Mouse (Mus musculus): ENCODE results near the gene Gas2l1. TPM values are rescaled to one million over a fixed set of nuclear protein-coding genes. Genes with fewer than 3 reads are reported as not detected.
A peak's percentile ranks its signal among the peaks of the same experiment; 100 is the strongest.

Gas2l1 gene
- polyA plus RNA-seq, 1 experiment from 2014 or later = 14.9 TPM

DNA sequence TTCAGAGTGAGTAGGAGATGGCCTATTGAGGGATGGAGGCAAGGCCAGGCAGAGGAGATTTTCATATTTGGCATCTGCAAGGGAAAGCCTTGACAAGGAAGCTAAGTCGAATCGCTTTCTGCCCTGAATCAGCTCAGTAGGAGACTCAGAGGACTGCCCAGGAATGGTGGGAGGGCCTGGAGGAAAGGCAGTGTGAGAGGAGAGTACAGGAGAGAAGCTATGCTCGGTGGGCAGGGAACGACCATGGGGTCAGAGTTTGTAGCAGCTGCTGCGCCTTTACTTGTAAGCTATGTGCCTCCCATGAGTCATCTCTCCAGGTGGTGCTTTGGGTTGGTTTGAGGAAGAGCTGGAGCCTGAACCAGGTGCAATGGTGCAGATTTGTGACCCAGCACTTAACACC lies 35.7 kb upstream of the Gas2l1 start:
- H3K27me3 ChIP-seq (ENCODE audit: insufficient read depth, low read length) = no peaks in the 10 kb centered on the region
- H3K4me3 ChIP-seq (ENCODE audit: low read depth, low read length) = peak overlapping the region; percentile 92; the same call in 1 of the 2 replicates
- no peak overlapping the region for H3K27ac ChIP-seq (ENCODE audit: low read depth)
- no peaks in the 10 kb centered on the region for H3K9me3 ChIP-seq (ENCODE audit: low read length)
- peaks cover 16% of the 10 kb centered on the region for H3K4me1 ChIP-seq (ENCODE audit: insufficient read depth)
- H3K4me2 ChIP-seq (ENCODE audit: low read depth, low read length) = peak overlapping the region; percentile 91; the same call in 1 of the 2 replicates
- no peak overlapping the region for H3K9ac ChIP-seq (replicated peaks)
- ATAC-seq = no peak
- DNase-seq = no peak
- TF ChIP-seq EP300 (IDR thresholded peaks at IDR 0.05; ENCODE audit: low read depth) (no peak), CTCF (IDR thresholded peaks at IDR 0.05; ENCODE audit: low read depth) (no peak)
- H3K36me3 ChIP-seq (replicated peaks; ENCODE audit: insufficient read depth, low read length) = 0 out of 2 replicates have a peak, but pooled peaks cover 14% of the 10 kb centered on the region
- 68% methylated on average over 5 of the region's 5 CpGs for WGBS (ENCODE audit: insufficient replicate concordance)

- no peaks in the 10 kb centered on the region for H3K9me3 ChIP-seq (ENCODE audit: low read length)
- H3K9ac ChIP-seq (replicated peaks) = peak overlapping the region; percentile 95
- no peak for TF ChIP-seq EP300 (IDR thresholded peaks at IDR 0.05; ENCODE audit: low read depth)
- no peak for TF ChIP-seq CTCF (IDR thresholded peaks at IDR 0.05; ENCODE audit: low read depth)
- no peaks in the 10 kb centered on the region for H3K27me3 ChIP-seq (ENCODE audit: insufficient read depth, low read length)
- 4% methylated on average over 7 of the region's 7 CpGs for WGBS (ENCODE audit: insufficient replicate concordance)
- peak overlapping the region; percentile 92 for H3K4me3 ChIP-seq (ENCODE audit: low read depth, low read length)
- DNase-seq = no peak
- peaks cover 19% of the 10 kb centered on the region for H3K4me1 ChIP-seq (ENCODE audit: insufficient read depth)
- H3K36me3 ChIP-seq (replicated peaks; ENCODE audit: insufficient read depth, low read length) = 0 out of 2 replicates have a peak, but pooled peaks cover 12% of the 10 kb centered on the region
- no peak for ATAC-seq
- peak overlapping the region; percentile 97 for H3K27ac ChIP-seq (ENCODE audit: low read depth)
- H3K4me2 ChIP-seq (ENCODE audit: low read depth, low read length) = peak overlapping the region; percentile 91
Measured at GRCm38 (mm10) chr11:5100283-5100682, 35.2 kb upstream of the Gas2l1 start.

DNA sequence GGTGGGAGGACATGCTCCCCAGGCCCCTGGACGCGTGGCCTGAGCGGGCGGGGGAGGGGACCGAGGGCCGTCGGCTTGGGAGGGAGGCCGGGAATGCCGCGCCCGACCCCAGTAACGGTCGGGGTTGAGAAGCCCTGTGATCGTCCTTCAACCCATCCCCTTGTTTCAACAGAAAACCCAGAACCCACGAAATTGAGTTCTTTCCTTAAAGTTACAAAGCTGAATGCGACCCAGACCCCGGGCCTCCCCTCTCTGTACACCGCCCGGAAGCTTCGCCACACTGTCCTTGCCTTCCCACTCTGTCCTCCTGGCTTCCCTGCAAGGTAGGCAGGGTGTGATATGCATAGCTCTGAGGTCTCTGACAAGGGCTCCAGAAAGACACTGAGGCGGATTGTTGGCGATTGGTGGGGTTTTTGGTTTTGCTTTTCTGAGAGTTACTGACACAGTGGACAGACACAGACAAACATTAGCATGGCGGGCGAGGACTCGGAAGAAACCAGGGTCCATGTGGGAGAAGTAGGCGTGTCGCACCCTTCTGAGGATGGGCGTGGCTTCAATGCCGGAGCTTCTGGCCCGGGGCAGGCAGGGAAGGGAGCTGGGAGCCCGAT lies 34.6 kb upstream of the Gas2l1 start:
- Histone ChIP-seq H3K4me3 (ENCODE audit: low read depth, low read length) (peak overlapping the region; percentile 92), H3K36me3 (replicated peaks; ENCODE audit: insufficient read depth, low read length) (0 out of 2 replicates have a peak, but pooled peaks cover 9% of the 10 kb centered on the region), H3K4me1 (ENCODE audit: insufficient read depth) (peaks cover 20% of the 10 kb centered on the region), H3K9ac (replicated peaks) (peak overlapping the region; percentile 95), H3K9me3 (ENCODE audit: low read length) (no peaks in the 10 kb centered on the region), H3K4me2 (ENCODE audit: low read depth, low read length) (peak overlapping the region; percentile 91), H3K27me3 (ENCODE audit: insufficient read depth, low read length) (no peaks in the 10 kb centered on the region), H3K27ac (ENCODE audit: low read depth) (peak overlapping the region; percentile 97)
- WGBS (ENCODE audit: insufficient replicate concordance) = 0% methylated on average over 30 of the region's 31 CpGs
- TF ChIP-seq EP300 (IDR thresholded peaks at IDR 0.05; ENCODE audit: low read depth) = no peak
- TF ChIP-seq CTCF (IDR thresholded peaks at IDR 0.05; ENCODE audit: low read depth) = no peak
- DNase-seq (peak; percentile 89), ATAC-seq (peak; percentile 57)

DNA sequence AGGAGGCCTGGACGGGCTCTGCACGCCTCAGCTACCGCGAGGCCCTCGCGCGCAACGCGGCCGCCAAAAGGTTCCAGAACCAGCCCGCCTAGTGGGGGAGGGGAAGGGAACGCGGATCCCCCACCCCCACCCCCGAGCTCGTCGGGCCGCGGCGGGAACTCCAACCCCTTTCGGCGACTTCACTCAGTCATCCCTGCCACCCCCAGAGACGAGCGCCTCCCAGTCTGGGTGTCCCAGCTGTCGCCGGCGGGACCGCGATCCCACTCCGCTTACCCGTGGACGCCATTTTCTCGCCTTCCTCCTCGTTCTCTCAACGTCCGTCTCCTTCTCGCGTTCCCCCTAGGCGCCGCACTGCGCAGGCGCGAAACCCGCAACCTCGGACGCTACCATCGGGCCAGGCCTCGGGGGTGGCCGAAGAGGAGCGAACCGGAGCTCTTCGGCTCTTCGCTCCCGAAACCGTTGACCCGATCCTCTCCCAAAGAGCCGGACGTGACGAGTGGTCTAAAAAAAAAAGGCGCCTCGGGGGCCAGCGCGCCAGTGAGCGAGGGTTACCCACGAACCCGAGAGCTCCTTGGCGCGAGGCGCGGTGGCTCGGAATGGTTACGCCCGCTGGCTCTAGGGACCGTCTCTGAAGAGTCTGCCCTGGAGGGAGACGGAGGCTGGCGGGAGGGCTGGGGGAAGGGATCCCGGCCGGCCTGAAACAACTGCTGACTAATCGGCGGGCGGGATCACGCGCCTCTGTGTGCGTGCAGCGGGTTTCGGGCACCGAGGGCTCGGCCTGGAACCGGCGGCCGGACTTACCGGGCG lies 33.8 kb upstream of the Gas2l1 start, which contains the start of the genes Rhbdd3 and Ewsr1:
Gene Rhbdd3, plus strand, starts transcription at position 191 of the 807 bp plus-strand sequence.
Gene Ewsr1, minus strand, starts transcription at position 531 of the 807 bp plus-strand sequence.
- 3% methylated on average over 84 of the region's 92 CpGs for WGBS (ENCODE audit: insufficient replicate concordance)

DNA sequence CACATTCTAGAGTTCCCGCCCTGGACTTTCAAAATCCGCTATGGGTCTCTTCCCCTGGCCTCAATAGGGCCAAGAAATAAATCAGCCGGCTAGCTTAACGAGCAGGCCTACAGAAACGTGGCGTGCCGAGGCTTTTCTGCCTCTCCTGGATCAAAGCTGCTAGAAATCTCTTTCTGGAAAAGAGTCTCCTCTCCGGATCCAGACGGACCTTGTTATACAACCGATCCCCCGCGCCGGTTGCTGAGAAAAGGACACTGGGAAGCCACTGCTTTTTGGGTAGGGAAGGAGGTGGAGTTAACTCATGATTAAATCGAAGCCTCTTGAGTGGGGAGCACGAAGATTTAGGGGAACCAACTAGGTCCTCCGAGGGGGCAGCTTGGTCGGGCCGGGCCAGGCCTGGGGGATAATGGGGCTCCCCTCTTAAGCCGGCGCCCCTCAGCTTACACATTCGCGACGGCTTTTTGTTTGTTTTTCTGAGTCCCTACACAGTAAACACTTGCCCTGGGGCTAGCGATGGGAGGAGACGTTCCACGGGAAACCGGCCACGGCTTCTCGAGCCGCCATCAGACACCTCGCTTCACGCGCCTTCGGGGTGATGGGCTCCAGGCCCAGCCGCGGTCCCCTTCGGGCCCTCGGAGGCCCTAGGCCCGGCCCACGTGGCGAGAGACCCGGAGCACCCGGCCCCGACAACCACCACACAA lies 33.1 kb upstream of the Gas2l1 start:
- Histone ChIP-seq H3K4me1 (ENCODE audit: insufficient read depth) (peaks cover 23% of the 10 kb centered on the region), H3K9ac (replicated peaks) (peak overlapping the region; percentile 95), H3K4me3 (ENCODE audit: low read depth, low read length) (peak overlapping the region; percentile 92), H3K27me3 (ENCODE audit: insufficient read depth, low read length) (no peaks in the 10 kb centered on the region), H3K9me3 (ENCODE audit: low read length) (no peaks in the 10 kb centered on the region), H3K4me2 (ENCODE audit: low read depth, low read length) (peak overlapping the region; percentile 75), H3K36me3 (replicated peaks; ENCODE audit: insufficient read depth, low read length) (peaks cover 8% of the 10 kb centered on the region; the same call in 1 of the 2 replicates), H3K27ac (ENCODE audit: low read depth) (peak overlapping the region; percentile 97)
- under 1% methylated on average over 44 of the region's 44 CpGs for WGBS (ENCODE audit: insufficient replicate concordance)
- TF ChIP-seq CTCF (IDR thresholded peaks at IDR 0.05; ENCODE audit: low read depth) (no peak), EP300 (IDR thresholded peaks at IDR 0.05; ENCODE audit: low read depth) (no peak)
- DNase-seq = peak; percentile 56
- ATAC-seq = 0 out of 2 replicates have a peak, but pooled peaks have one; percentile 3

More for the DNA sequence above, 33.8 kb upstream of the Gas2l1 start, which contains the start of the genes Rhbdd3 and Ewsr1:
- Histone ChIP-seq H3K36me3 (replicated peaks; ENCODE audit: insufficient read depth, low read length) (0 out of 2 replicates have a peak, but pooled peaks cover 5% of the 10 kb centered on the region), H3K9me3 (ENCODE audit: low read length) (no peaks in the 10 kb centered on the region), H3K4me2 (ENCODE audit: low read depth, low read length) (peak within 1 kb of the TSS; percentile 91), H3K4me1 (ENCODE audit: insufficient read depth) (peaks cover 23% of the 10 kb centered on the region), H3K27me3 (ENCODE audit: insufficient read depth, low read length) (no peaks in the 10 kb centered on the region), H3K9ac (replicated peaks) (peak within 1 kb of the TSS; percentile 95), H3K4me3 (ENCODE audit: low read depth, low read length) (peak within 1 kb of the TSS; percentile 92), H3K27ac (ENCODE audit: low read depth) (peak within 1 kb of the TSS; percentile 97)
- ATAC-seq (peak; percentile 89), DNase-seq (peak; percentile 98)
- TF ChIP-seq CTCF (IDR thresholded peaks at IDR 0.05; ENCODE audit: low read depth) (no peak), EP300 (IDR thresholded peaks at IDR 0.05; ENCODE audit: low read depth) (peak; percentile 51; the same call in 1 of the 2 replicates)
